25 mouse cellular contexts compared by ENCODE assay signal in genomic region chr14:87091522-87091921, GRCm38 (mm10). TPM values are rescaled to one million over a fixed set of nuclear protein-coding genes. Genes with fewer than 3 reads are reported as not detected.
DNase-seq lines count a peak whose midpoint lies in the region; ATAC-seq lines count a peak whose summit lies in the region.
"Had no signal": no experiment of that assay in that cellular context is flagged by ENCODE, and none has a peak within 500 bp of the region (broad histone marks: within the 10 kb centered on the region; RNA-seq: fewer than 3 reads in every experiment).

No protein-coding gene starts in this region.

- no peak overlapping the region for H3K4me2 ChIP-seq in heart, embryonic 11.5 days
- H3K4me2 ChIP-seq: embryonic facial prominence, embryonic 13.5 days; embryonic facial prominence, embryonic 15.5 days; forebrain, embryonic 12.5 days had no signal

- H3K27me3 ChIP-seq in megakaryocyte, embryonic 14.5 days (replicated peaks), result no peaks in the 10 kb centered on the region
- no peaks in the 10 kb centered on the region for H3K27me3 ChIP-seq in heart, embryonic 11.5 days (ENCODE audit: control insufficient read depth, insufficient read depth, low read length)
- H3K27me3 ChIP-seq: CH12.LX; embryonic facial prominence, embryonic 13.5 days; embryonic facial prominence, embryonic 15.5 days; forebrain, embryonic 12.5 days had no signal

- no peak overlapping the region for H3K27ac ChIP-seq in heart, embryonic 11.5 days (ENCODE audit: low read depth, low read length)
- H3K27ac ChIP-seq: embryonic facial prominence, embryonic 13.5 days; embryonic facial prominence, embryonic 15.5 days; forebrain, embryonic 10.5 days; forebrain, embryonic 12.5 days had no signal

- WGBS in heart, embryonic 11.5 days (ENCODE audit: insufficient replicate concordance), result 93% methylated on average over 3 of the region's 3 CpGs

- no peak for DNase-seq in spleen, postnatal 4 days (ENCODE audit: low spot score in 2 of 2)
- DNase-seq: adrenal gland, adult 2 months; adrenal gland, postnatal 10 days; adrenal gland, postnatal 25 days; B cell, adult 2 months; cerebellum, adult 11-12 months; cerebellum, adult 2 months; cerebellum, adult 9-10 months; cerebellum, postnatal 10 days; cerebellum, postnatal 25 days; embryo, embryonic 11 days had no signal

- no peaks in the 10 kb centered on the region; the same call in 1 of the 2 replicates for H3K9me3 ChIP-seq in megakaryocyte, embryonic 14.5 days
- H3K9me3 ChIP-seq in heart, embryonic 11.5 days (replicated peaks; ENCODE audit: control insufficient read depth, low read length), result no peaks in the 10 kb centered on the region
- H3K9me3 ChIP-seq: embryonic facial prominence, embryonic 13.5 days; embryonic facial prominence, embryonic 15.5 days; forebrain, embryonic 12.5 days had no signal

- peak overlapping the region; percentile 50 for H3K4me3 ChIP-seq in megakaryocyte, embryonic 14.5 days (replicated peaks)
- H3K4me3 ChIP-seq in heart, embryonic 11.5 days (ENCODE audit: low read depth, low read length), result no peak overlapping the region
- H3K4me3 ChIP-seq: embryonic facial prominence, embryonic 13.5 days; embryonic facial prominence, embryonic 15.5 days; erythroblast, embryonic 14.5 days; forebrain, embryonic 10.5 days; forebrain, embryonic 12.5 days had no signal

- H3K4me1 ChIP-seq in megakaryocyte, embryonic 14.5 days, result peaks cover 21% of the 10 kb centered on the region
- H3K4me1 ChIP-seq in heart, embryonic 11.5 days (ENCODE audit: control insufficient read depth, insufficient read depth, low read length), result no peaks in the 10 kb centered on the region
- H3K4me1 ChIP-seq: embryonic facial prominence, embryonic 13.5 days; embryonic facial prominence, embryonic 15.5 days; forebrain, embryonic 10.5 days; forebrain, embryonic 12.5 days had no signal

- peaks cover 35% of the 10 kb centered on the region for H3K36me3 ChIP-seq in megakaryocyte, embryonic 14.5 days (replicated peaks; ENCODE audit: low read length)
- H3K36me3 ChIP-seq in heart, embryonic 11.5 days (ENCODE audit: control insufficient read depth, insufficient read depth, low read length), result no peaks in the 10 kb centered on the region
- H3K36me3 ChIP-seq: embryonic facial prominence, embryonic 13.5 days; embryonic facial prominence, embryonic 15.5 days; forebrain, embryonic 12.5 days had no signal

- H3K9ac ChIP-seq in heart, embryonic 11.5 days (ENCODE audit: low read depth, low read length), result no peak overlapping the region
- H3K9ac ChIP-seq: embryonic facial prominence, embryonic 13.5 days; embryonic facial prominence, embryonic 15.5 days; forebrain, embryonic 12.5 days had no signal

- no peak for ATAC-seq in megakaryocyte, adult 5-6 weeks (ENCODE audit: poor library complexity, severe bottlenecking)
- 0 out of 2 replicates have a peak, but pooled peaks have one; percentile 20 for ATAC-seq in granulocyte monocyte progenitor cell, adult 5-6 weeks (replicated peaks; ENCODE audit: poor library complexity, severe bottlenecking)
- ATAC-seq in megakaryocyte progenitor cell, adult 5-6 weeks (replicated peaks; ENCODE audit: poor library complexity), result peak; percentile 57
- no peak for ATAC-seq in heart, embryonic 11.5 days (replicated peaks; ENCODE audit: insufficient number of reproducible peaks, low FRiP score, low TSS enrichment)
- ATAC-seq: CD4-positive, CD25-positive, alpha-beta regulatory T cell, adult 4 months; forebrain, embryonic 14.5 days; forebrain, embryonic 16.5 days had no signal

RNA-seq across cellular contexts. Expression of gene Diaph3, which starts 49.5 kb away (rescaled TPM):
- 1.1 and 10.7 TPM in 2 replicates for polyA plus RNA-seq in megakaryocyte, embryonic 14.5 days (2012; ENCODE audit: insufficient read depth, low replicate concordance)
- total RNA-seq in megakaryocyte, adult 5-6 weeks (2015), result 33.8 and 35.7 TPM in 2 replicates
- total RNA-seq in megakaryocyte, adult 5-6 weeks (2017), result 61.8 and 72.7 TPM in 2 replicates
- total RNA-seq in granulocyte monocyte progenitor cell, adult 5-6 weeks (2014; fragmentation: Nextera tagmentation), result 24.3 and 43.5 TPM in 2 replicates
- 35.6 and 40.1 TPM in 2 replicates for total RNA-seq in granulocyte monocyte progenitor cell, adult 5-6 weeks (2017)
- 46.1 and 48.2 TPM in 2 replicates for total RNA-seq in megakaryocyte progenitor cell, adult 5-6 weeks (2015)
- 60.1 and 106 TPM in 2 replicates for total RNA-seq in megakaryocyte progenitor cell, adult 5-6 weeks (2017)
- polyA plus RNA-seq in heart, embryonic 11.5 days (2014; fragmentation: Nextera tagmentation; extraction: Ambion mirVana), result 16.0 and 24.2 TPM in 2 replicates

Comparison
In these comparisons a context has a peak if more than half of its experiments do, and no peak if none do; other contexts are left out.
1. ATAC-seq: peak in granulocyte monocyte progenitor cell, adult 5-6 weeks (single experiment) and megakaryocyte progenitor cell, adult 5-6 weeks (single experiment); none in megakaryocyte, adult 5-6 weeks (single experiment) and heart, embryonic 11.5 days (single experiment).